Mouse (Mus musculus) forebrain, embryonic 12.5 days (tissue): ENCODE results near the gene Pclo. TPM values are rescaled to one million over a fixed set of nuclear protein-coding genes. Genes with fewer than 3 reads are reported as not detected.

Source experiments
- ATAC-seq: fragments of 200-750 bp; cut with Nextera tagmentation; 2 replicates; pipeline ENCODE4 v1.8.0; 2017; ENCODE audit warnings: moderate TSS enrichment; ENCODE audit not compliant: low FRiP score
- H3K27ac ChIP-seq: fragments of 300-500 bp; sonication (generic); 2 replicates; pipeline ENCODE4 v1.5.1; 2016; ENCODE audit warnings: mild to moderate bottlenecking
- H3K27me3 ChIP-seq: fragments of 300-500 bp; sonication (generic); 2 replicates; pipeline ENCODE4 v1.6.1; 2016; ENCODE audit warnings: mild to moderate bottlenecking
- H3K36me3 ChIP-seq: fragments of 300-500 bp; sonication (generic); replicated peaks from 2 replicates; pipeline ENCODE4 v1.6.1; 2016; ENCODE audit warnings: mild to moderate bottlenecking
- H3K4me1 ChIP-seq: fragments of 300-500 bp; sonication (generic); 2 replicates; pipeline ENCODE4 v1.6.1; 2016
- H3K4me2 ChIP-seq: fragments of 300-500 bp; sonication (generic); 2 replicates; pipeline ENCODE4 v1.6.1; 2016; ENCODE audit warnings: mild to moderate bottlenecking, moderate library complexity
- H3K4me3 ChIP-seq: fragments of 300-500 bp; sonication (generic); replicated peaks from 2 replicates; pipeline ENCODE4 v1.5.1; 2016; ENCODE audit warnings: mild to moderate bottlenecking
- H3K9ac ChIP-seq: fragments of 300-500 bp; sonication (generic); 2 replicates; pipeline ENCODE4 v1.6.1; 2016; ENCODE audit warnings: mild to moderate bottlenecking
- H3K9me3 ChIP-seq: fragments of 300-500 bp; sonication (generic); 2 replicates; pipeline ENCODE4 v1.6.1; 2016
- WGBS: fragments of 180-500 bp; shearing (Covaris S2); methylation state at CpG from one replicate; pipeline ENCODE4 v1.1.7; 2016; 5-methylcytosine and 5-hydroxymethylcytosine counted together
- polyA plus RNA-seq: library from polyadenylated mRNA; unstranded; fragments of >200 nt; fragmentation: Nextera tagmentation; extraction: Ambion mirVana; gene quantifications from 2 replicates; pipeline ENCODE4 v1.2.1, GENCODE M21; 2016

Gene Pclo
- polyA plus RNA-seq, 1 experiment from 2014 or later, result 3.0 TPM

GRCm38 (mm10) chr5:14591479-14591878, 76.8 kb downstream of the Pclo start:
- 85% methylated on average over 3 of the region's 3 CpGs for WGBS
- no peak overlapping the region for H3K4me3 ChIP-seq
- H3K9ac ChIP-seq, result no peak overlapping the region
- H3K4me2 ChIP-seq, result no peak overlapping the region
- H3K4me1 ChIP-seq, result no peaks in the 10 kb centered on the region
- H3K27me3 ChIP-seq, result no peaks in the 10 kb centered on the region
- no peaks in the 10 kb centered on the region for H3K36me3 ChIP-seq
- H3K27ac ChIP-seq, result no peak overlapping the region
- no peak for ATAC-seq
- no peaks in the 10 kb centered on the region for H3K9me3 ChIP-seq

- WGBS, result 53% methylated on average over 2 of the region's 2 CpGs
- Histone ChIP-seq H3K9ac (no peak overlapping the region), H3K36me3 (no peaks in the 10 kb centered on the region), H3K27me3 (no peaks in the 10 kb centered on the region), H3K9me3 (no peaks in the 10 kb centered on the region), H3K4me3 (no peak overlapping the region), H3K4me1 (no peaks in the 10 kb centered on the region), H3K4me2 (no peak overlapping the region), H3K27ac (no peak overlapping the region)
- peak; percentile 72; the same call in 1 of the 2 replicates for ATAC-seq
These were observed 80.8 kb downstream of the Pclo start for GRCm38 (mm10) chr5:14595426-14596013.

GRCm38 (mm10) chr5:14608318-14608717, 93.6 kb downstream of the Pclo start:
- no peaks in the 10 kb centered on the region for H3K27me3 ChIP-seq
- no peak overlapping the region for H3K4me3 ChIP-seq
- H3K9ac ChIP-seq, result no peak overlapping the region
- WGBS, result 70% methylated on average over 1 of the region's 1 CpGs
- no peaks in the 10 kb centered on the region for H3K36me3 ChIP-seq
- ATAC-seq, result no peak
- H3K4me2 ChIP-seq, result no peak overlapping the region
- H3K27ac ChIP-seq, result no peak overlapping the region
- H3K9me3 ChIP-seq, result no peaks in the 10 kb centered on the region
- H3K4me1 ChIP-seq, result no peaks in the 10 kb centered on the region

- Histone ChIP-seq H3K27me3 (no peaks in the 10 kb centered on the region), H3K4me2 (no peak overlapping the region), H3K9me3 (no peaks in the 10 kb centered on the region), H3K36me3 (no peaks in the 10 kb centered on the region), H3K4me1 (no peaks in the 10 kb centered on the region), H3K4me3 (no peak overlapping the region), H3K9ac (no peak overlapping the region), H3K27ac (no peak overlapping the region)
- 88% methylated on average over 7 of the region's 7 CpGs for WGBS
- ATAC-seq, result no peak
These were observed 106.4 kb downstream of the Pclo start for GRCm38 (mm10) chr5:14621146-14621545.

- no peaks in the 10 kb centered on the region for H3K4me1 ChIP-seq
- H3K4me2 ChIP-seq, result no peak overlapping the region
- H3K27me3 ChIP-seq, result no peaks in the 10 kb centered on the region
- no peak overlapping the region for H3K4me3 ChIP-seq
- H3K27ac ChIP-seq, result no peak overlapping the region
- no peaks in the 10 kb centered on the region for H3K9me3 ChIP-seq
- 81% methylated on average over 7 of the region's 7 CpGs for WGBS
- ATAC-seq, result no peak
- H3K9ac ChIP-seq, result no peak overlapping the region
- H3K36me3 ChIP-seq, result no peaks in the 10 kb centered on the region
These were observed 108.6 kb downstream of the Pclo start for GRCm38 (mm10) chr5:14623360-14623759.

- ATAC-seq, result no peak
- H3K9ac ChIP-seq, result no peak overlapping the region
- H3K4me2 ChIP-seq, result no peak overlapping the region
- H3K36me3 ChIP-seq, result no peaks in the 10 kb centered on the region
- no peak overlapping the region for H3K4me3 ChIP-seq
- no peak overlapping the region for H3K27ac ChIP-seq
- 97% methylated on average over 1 of the region's 1 CpGs for WGBS
- H3K27me3 ChIP-seq, result no peaks in the 10 kb centered on the region
- H3K9me3 ChIP-seq, result no peaks in the 10 kb centered on the region
- no peaks in the 10 kb centered on the region for H3K4me1 ChIP-seq
These were observed 126.5 kb downstream of the Pclo start for GRCm38 (mm10) chr5:14641260-14641659.

- Histone ChIP-seq H3K4me1 (no peaks in the 10 kb centered on the region), H3K9ac (no peak overlapping the region), H3K9me3 (no peaks in the 10 kb centered on the region), H3K4me3 (no peak overlapping the region), H3K27me3 (no peaks in the 10 kb centered on the region), H3K4me2 (no peak overlapping the region), H3K36me3 (no peaks in the 10 kb centered on the region), H3K27ac (no peak overlapping the region)
- 83% methylated on average over 3 of the region's 3 CpGs for WGBS
- ATAC-seq, result no peak
These were observed 131.1 kb downstream of the Pclo start for GRCm38 (mm10) chr5:14645856-14646255.

GRCm38 (mm10) chr5:14660637-14661036, 145.9 kb downstream of the Pclo start:
- no peak overlapping the region for H3K4me3 ChIP-seq
- no peak for ATAC-seq
- H3K9me3 ChIP-seq, result no peaks in the 10 kb centered on the region
- 66% methylated on average over 1 of the region's 1 CpGs for WGBS
- no peak overlapping the region for H3K9ac ChIP-seq
- no peaks in the 10 kb centered on the region for H3K4me1 ChIP-seq
- H3K4me2 ChIP-seq, result no peak overlapping the region
- no peaks in the 10 kb centered on the region for H3K36me3 ChIP-seq
- H3K27ac ChIP-seq, result no peak overlapping the region
- H3K27me3 ChIP-seq, result no peaks in the 10 kb centered on the region

- ATAC-seq, result no peak
- no peaks in the 10 kb centered on the region for H3K27me3 ChIP-seq
- 93% methylated on average over 1 of the region's 1 CpGs for WGBS
These were observed 147.5 kb downstream of the Pclo start for GRCm38 (mm10) chr5:14662180-14662579.

GRCm38 (mm10) chr5:14662603-14663002, 147.9 kb downstream of the Pclo start:
- Histone ChIP-seq H3K4me1 (no peaks in the 10 kb centered on the region), H3K9ac (no peak overlapping the region), H3K36me3 (no peaks in the 10 kb centered on the region), H3K9me3 (no peaks in the 10 kb centered on the region), H3K27ac (no peak overlapping the region), H3K27me3 (no peaks in the 10 kb centered on the region), H3K4me2 (no peak overlapping the region), H3K4me3 (no peak overlapping the region)
- WGBS, result 93% methylated on average over 1 of the region's 1 CpGs
- no peak for ATAC-seq

More at GRCm38 (mm10) chr5:14662180-14662579, 147.5 kb downstream of the Pclo start:
- Histone ChIP-seq H3K36me3 (no peaks in the 10 kb centered on the region), H3K9ac (no peak overlapping the region), H3K4me3 (no peak overlapping the region), H3K4me1 (no peaks in the 10 kb centered on the region), H3K27ac (no peak overlapping the region), H3K9me3 (no peaks in the 10 kb centered on the region), H3K4me2 (no peak overlapping the region)

- WGBS, result 93% methylated on average over 6 of the region's 6 CpGs
- no peaks in the 10 kb centered on the region for H3K9me3 ChIP-seq
- 0 out of 2 replicates have a peak, but pooled peaks cover under 1% of the 10 kb centered on the region for H3K36me3 ChIP-seq
- H3K4me3 ChIP-seq, result no peak overlapping the region
- no peak overlapping the region for H3K27ac ChIP-seq
- no peak for ATAC-seq
- no peak overlapping the region for H3K9ac ChIP-seq
- no peaks in the 10 kb centered on the region for H3K27me3 ChIP-seq
- no peaks in the 10 kb centered on the region for H3K4me1 ChIP-seq
- no peak overlapping the region for H3K4me2 ChIP-seq
These were observed 165.7 kb downstream of the Pclo start for GRCm38 (mm10) chr5:14680419-14680818.

- WGBS, result 24% methylated on average over 2 of the region's 2 CpGs
These were observed 177.3 kb downstream of the Pclo start for GRCm38 (mm10) chr5:14691995-14692394.

GRCm38 (mm10) chr5:14696745-14697144, 182.0 kb downstream of the Pclo start:
- H3K27ac ChIP-seq, result no peak overlapping the region

More at GRCm38 (mm10) chr5:14691995-14692394, 177.3 kb downstream of the Pclo start:
- peak; percentile 73; the same call in 1 of the 2 replicates for ATAC-seq
- Histone ChIP-seq H3K27ac (no peak overlapping the region), H3K36me3 (no peaks in the 10 kb centered on the region), H3K9me3 (no peaks in the 10 kb centered on the region), H3K4me2 (no peak overlapping the region), H3K4me1 (no peaks in the 10 kb centered on the region), H3K9ac (no peak overlapping the region), H3K27me3 (no peaks in the 10 kb centered on the region), H3K4me3 (no peak overlapping the region)

More at GRCm38 (mm10) chr5:14696745-14697144, 182.0 kb downstream of the Pclo start:
- WGBS, result 82% methylated on average over 2 of the region's 2 CpGs
- Histone ChIP-seq H3K9ac (no peak overlapping the region), H3K36me3 (no peaks in the 10 kb centered on the region), H3K4me1 (no peaks in the 10 kb centered on the region), H3K4me3 (no peak overlapping the region), H3K27me3 (no peaks in the 10 kb centered on the region), H3K4me2 (no peak overlapping the region), H3K9me3 (no peaks in the 10 kb centered on the region)
- ATAC-seq, result no peak
